Mouse (Mus musculus) Patski (cell line): ENCODE data around the gene Ostm1. TPM values are rescaled to one million over a fixed set of nuclear protein-coding genes. Genes with fewer than 3 reads are reported as not detected.

Experiments used
- ATAC-seq: fragments of 100-300 bp; one replicate; pipeline ENCODE4 v1.8.0; 2021
- CTCF ChIA-PET: fragments of 350-600 bp; sonication (Branson Sonifier 250); formaldehyde crosslinking; loops from one replicate; lab custom pipeline; 2022; ENCODE audit warnings: inconsistent platforms; lab: Charles Lee
- POLR2A ChIA-PET: fragments of 350-600 bp; sonication (Branson Sonifier 250); formaldehyde crosslinking; loops from one replicate; lab custom pipeline; 2022; ENCODE audit warnings: antibody characterized with exemption, inconsistent platforms; lab: Charles Lee
- DNase-seq: peaks from one replicate; pipeline ENCODE4 v3.0.0-alpha.2; 2011; ENCODE audit warnings: low read depth, low spot score
- H3K27me3 ChIP-seq: fragments of 371-371 bp; one replicate; pipeline ENCODE4 v1.5.1; 2021
- CTCF ChIP-seq: fragments of 100-300 bp; IDR thresholded peaks from one replicate; pipeline ENCODE4 v1.5.1; 2021
- in situ Hi-C: fragments of 300-500 bp; cut with MboI; formaldehyde crosslinking; loops from 3 replicates; pipeline ENCODE4 v1.11.1; 2018; ENCODE audit warnings: low pct_unique_long_range_greater_than_20kb, mixed read lengths
- polyA plus RNA-seq: library from polyadenylated mRNA; unstranded; gene quantifications from one replicate; pipeline ENCODE4 v1.2.3, GENCODE M21; 2021

The Ostm1 gene
- polyA plus RNA-seq, 1 experiment from 2014 or later, result 41.5 TPM

DNA sequence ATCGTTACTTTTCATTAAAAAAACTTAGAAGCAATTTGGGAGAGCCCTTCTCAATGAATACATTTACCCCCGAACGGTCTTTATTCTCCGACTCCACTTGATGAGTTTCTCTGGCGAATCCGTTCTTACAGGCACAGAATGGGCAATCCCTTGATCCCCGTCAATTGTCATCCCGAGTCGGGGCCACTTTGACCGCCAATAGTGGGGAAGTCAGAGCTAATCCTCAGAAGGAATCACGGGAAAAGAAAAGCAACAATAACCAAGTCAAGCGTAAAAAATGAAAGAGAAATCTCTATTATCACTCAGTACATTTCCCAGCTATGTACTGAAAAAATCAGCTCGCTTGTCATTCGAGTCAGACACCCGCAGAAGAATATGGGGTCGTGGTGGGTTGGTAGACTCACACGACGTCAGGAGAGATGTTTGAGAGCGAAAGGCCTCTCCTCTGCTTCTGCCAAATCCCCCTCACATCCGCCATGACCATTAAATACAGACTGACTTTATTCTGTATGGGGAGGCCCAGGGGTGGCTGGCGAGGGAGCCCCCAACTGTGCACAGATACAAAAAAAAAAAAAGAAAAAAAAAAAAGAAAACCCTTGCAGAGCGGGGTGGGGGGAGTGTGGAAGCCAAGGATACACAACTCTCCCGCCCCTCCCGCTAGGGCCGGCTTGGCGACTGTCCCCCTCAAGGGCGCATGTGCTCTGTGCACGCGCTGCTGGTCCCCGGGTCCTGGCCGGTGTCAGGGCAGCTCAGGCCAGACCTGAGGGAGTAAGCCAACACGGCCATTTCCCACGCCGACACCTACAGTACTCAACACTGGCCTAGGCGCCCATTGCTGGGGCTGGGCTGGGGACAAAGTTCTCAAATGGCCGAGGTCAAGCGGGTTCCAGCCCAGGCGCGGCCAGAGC lies 49.1 kb downstream of the Ostm1 start:
- CTCF ChIA-PET, result no interaction called here
- no peak for DNase-seq
- POLR2A ChIA-PET, result no interaction called here
- ATAC-seq, result no peak
- in situ Hi-C loops, result no loop called here
- H3K27me3 ChIP-seq, result no peaks in the 10 kb centered on the region
- no peak for TF ChIP-seq CTCF

GRCm38 (mm10) chr10:42633361-42634121 lies 49.9 kb downstream of the Ostm1 start:
- CTCF ChIA-PET, result interaction anchor here (1.2 to 1.3 kb wide), 2 partner anchors 9 to 131 kb away, joined by 3 read pairs; no protein-coding TSS in a partner anchor
- POLR2A ChIA-PET, result no interaction called here
- DNase-seq, result no peak

GRCm38 (mm10) chr10:42634122-42634720 lies 50.6 kb downstream of the Ostm1 start:
- in situ Hi-C loops, result no loop called here
- no peaks in the 10 kb centered on the region for H3K27me3 ChIP-seq
- ChIA-PET POLR2A (no interaction called here), CTCF (interaction anchor here (1.2 to 1.3 kb wide), 2 partner anchors 10 to 132 kb away, joined by 3 read pairs; no protein-coding TSS in a partner anchor)
- DNase-seq, result no peak
- no peak for TF ChIP-seq CTCF
- ATAC-seq, result no peak

More at GRCm38 (mm10) chr10:42633361-42634121, 49.9 kb downstream of the Ostm1 start:
- in situ Hi-C loops, result no loop called here
- no peak for ATAC-seq
- TF ChIP-seq CTCF, result no peak
- no peaks in the 10 kb centered on the region for H3K27me3 ChIP-seq

DNA sequence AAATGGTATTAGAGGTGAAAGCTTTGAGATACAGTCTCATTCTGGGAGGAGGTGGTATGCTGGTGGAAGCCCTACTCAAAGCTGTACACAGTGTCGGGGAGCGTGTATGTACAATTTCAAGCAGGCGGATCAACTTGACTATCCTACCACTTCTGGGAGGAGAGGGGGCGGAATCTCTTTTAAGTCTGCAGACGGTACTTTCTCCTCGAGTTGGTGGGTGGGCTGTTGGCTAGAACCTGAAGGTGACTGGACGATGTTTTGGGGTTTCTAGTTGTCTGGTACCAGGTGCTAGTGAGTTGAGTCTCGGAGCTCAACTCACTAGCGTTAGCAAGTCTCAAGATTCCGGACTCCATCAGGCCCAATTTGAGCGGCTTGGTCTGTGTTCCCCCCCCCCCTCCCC lies 51.4 kb downstream of the Ostm1 start:
- no peaks in the 10 kb centered on the region for H3K27me3 ChIP-seq

GRCm38 (mm10) chr10:42635566-42636359 lies 52.1 kb downstream of the Ostm1 start:
- no peaks in the 10 kb centered on the region for H3K27me3 ChIP-seq
- no peak for TF ChIP-seq CTCF
- in situ Hi-C loops, result loop anchor here (5.0 kb wide), 1 partner anchor 323 kb away; no protein-coding TSS in a partner anchor
- POLR2A ChIA-PET, result interaction anchor here (1.0 kb wide), 1 partner anchor 228 kb away, joined by 3 read pairs; no protein-coding TSS in a partner anchor
- CTCF ChIA-PET, result no interaction called here
- ATAC-seq (no peak), DNase-seq (no peak)

More for the DNA sequence above, 51.4 kb downstream of the Ostm1 start:
- in situ Hi-C loops, result loop anchor here (5.0 kb wide), 1 partner anchor 323 kb away; no protein-coding TSS in a partner anchor
- ATAC-seq (no peak), DNase-seq (no peak)
- POLR2A ChIA-PET, result no interaction called here
- no peak for TF ChIP-seq CTCF
- CTCF ChIA-PET, result interaction anchor here (1.3 kb wide), 1 partner anchor 10 kb away, joined by 3 read pairs; no protein-coding TSS in a partner anchor

GRCm38 (mm10) chr10:42636360-42637182 lies 52.9 kb downstream of the Ostm1 start:
- in situ Hi-C loops, result loop anchor here (5.0 kb wide), 1 partner anchor 324 kb away; no protein-coding TSS in a partner anchor
- no peaks in the 10 kb centered on the region for H3K27me3 ChIP-seq
- ChIA-PET CTCF (no interaction called here), POLR2A (interaction anchor here (1.0 kb wide), 1 partner anchor 227 kb away, joined by 3 read pairs; no protein-coding TSS in a partner anchor)
- DNase-seq (no peak), ATAC-seq (no peak)
- TF ChIP-seq CTCF, result no peak

DNA sequence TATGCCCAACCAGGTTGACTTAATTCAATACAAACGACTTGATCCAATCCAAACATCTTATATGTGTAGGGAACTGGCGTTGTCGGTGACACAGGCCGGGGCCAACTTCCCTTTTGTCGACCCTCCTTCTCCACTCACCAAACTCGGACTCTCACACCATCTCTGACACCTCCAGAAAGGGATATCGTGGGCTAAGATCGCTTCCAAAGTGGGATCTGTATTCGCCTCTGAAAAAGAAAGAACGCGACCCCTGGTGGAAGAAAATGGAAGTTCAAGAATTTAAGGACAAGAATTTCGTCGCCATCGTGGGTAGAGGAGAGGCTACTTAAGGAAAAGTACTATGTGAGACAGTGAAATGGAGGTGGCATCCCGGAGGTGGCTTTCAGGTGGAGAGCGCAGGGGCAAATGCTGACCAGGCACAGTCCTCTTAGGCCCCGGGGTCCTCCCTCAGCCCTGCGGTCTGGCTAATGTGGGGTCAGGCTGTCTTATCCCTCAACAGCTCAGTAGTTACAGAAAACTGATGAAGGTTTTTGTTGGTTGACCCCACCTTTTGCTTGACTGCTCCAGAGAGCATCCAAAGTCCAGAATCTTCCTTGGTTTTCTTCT lies 53.7 kb downstream of the Ostm1 start:
- CTCF ChIA-PET, result no interaction called here
- no peak for TF ChIP-seq CTCF
- POLR2A ChIA-PET, result interaction anchor here (1.0 kb wide), 1 partner anchor 226 kb away, joined by 3 read pairs; no protein-coding TSS in a partner anchor
- ATAC-seq (no peak), DNase-seq (no peak)
- in situ Hi-C loops, result loop anchor here (5.0 kb wide), 1 partner anchor 325 kb away; no protein-coding TSS in a partner anchor
- no peaks in the 10 kb centered on the region for H3K27me3 ChIP-seq

DNA sequence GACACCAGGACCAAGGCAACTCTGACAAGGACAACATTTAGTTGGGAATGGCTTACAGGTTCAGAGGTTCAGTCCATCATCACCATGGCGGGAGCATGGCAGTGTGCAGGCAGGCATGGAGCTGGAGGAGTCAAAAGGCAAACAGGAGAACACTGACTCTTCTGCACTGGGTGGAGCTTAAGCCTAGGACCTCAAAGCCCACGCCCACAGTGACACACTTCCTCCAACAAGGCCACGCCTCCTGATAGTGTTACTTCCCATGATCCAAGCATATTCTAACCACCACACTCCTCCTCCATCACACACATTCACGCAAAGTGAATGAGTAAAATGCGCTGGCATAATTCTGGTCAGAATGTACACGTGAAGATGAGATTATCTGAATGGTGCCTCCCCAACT lies 56.2 kb downstream of the Ostm1 start:
- ChIA-PET CTCF (no interaction called here), POLR2A (no interaction called here)
- ATAC-seq, result no peak
- TF ChIP-seq CTCF, result no peak
- no peak for DNase-seq
- no peaks in the 10 kb centered on the region for H3K27me3 ChIP-seq
- in situ Hi-C loops, result loop anchor here (5.0 kb wide), 1 partner anchor 328 kb away; no protein-coding TSS in a partner anchor
